Mouse (Mus musculus) intestine, postnatal 0 days (tissue): ENCODE results near the gene Pcolce2. TPM values are rescaled to one million over a fixed set of nuclear protein-coding genes. Genes with fewer than 3 reads are reported as not detected.

Experiments
- ATAC-seq: fragments of 200-750 bp; cut with Nextera tagmentation; 2 replicates; pipeline ENCODE4 v1.8.0; 2017; ENCODE audit warnings: mild to moderate bottlenecking, moderate TSS enrichment, moderate library complexity
- H3K27ac ChIP-seq: fragments of 300-500 bp; sonication (generic); 2 replicates; pipeline ENCODE4 v1.5.1; 2014; ENCODE audit warnings: mild to moderate bottlenecking, low read depth, low read length, moderate library complexity
- H3K27me3 ChIP-seq: fragments of 300-500 bp; sonication (generic); replicated peaks from 2 replicates; pipeline ENCODE4 v1.6.1; 2014; ENCODE audit warnings: low read length, mixed read lengths; ENCODE audit not compliant: control insufficient read depth, insufficient read depth
- H3K36me3 ChIP-seq: fragments of 300-500 bp; sonication (generic); 2 replicates; pipeline ENCODE4 v1.6.1; 2014; ENCODE audit warnings: mild to moderate bottlenecking, moderate library complexity; ENCODE audit not compliant: control insufficient read depth, insufficient read depth
- H3K4me1 ChIP-seq: fragments of 300-500 bp; sonication (generic); replicated peaks from 2 replicates; pipeline ENCODE4 v1.6.1; 2014; ENCODE audit warnings: antibody characterized with exemption, low read length, mixed read lengths; ENCODE audit not compliant: control insufficient read depth, insufficient read depth
- H3K4me2 ChIP-seq: fragments of 300-500 bp; sonication (generic); replicated peaks from 2 replicates; pipeline ENCODE4 v1.6.1; 2014; ENCODE audit warnings: low read depth, mild to moderate bottlenecking, moderate library complexity
- H3K4me3 ChIP-seq: fragments of 300-500 bp; sonication (generic); 2 replicates; pipeline ENCODE4 v1.5.1; 2014; ENCODE audit warnings: low read depth, low read length
- H3K9ac ChIP-seq: fragments of 300-500 bp; sonication (generic); 2 replicates; pipeline ENCODE4 v1.6.1; 2014; ENCODE audit warnings: mild to moderate bottlenecking, low read depth, low read length
- H3K9me3 ChIP-seq: fragments of 300-500 bp; sonication (generic); 2 replicates; pipeline ENCODE4 v1.6.1; 2016; ENCODE audit warnings: mixed run types; ENCODE audit not compliant: control insufficient read depth
- CTCF ChIP-seq: sonication (generic); IDR thresholded peaks from 2 replicates; pipeline ENCODE4 v1.5.1; 2016; ENCODE audit warnings: low read depth, mild to moderate bottlenecking, control low read depth, antibody characterized with exemption, moderate library complexity
- WGBS: fragments of 180-500 bp; shearing (Covaris S2); extraction: QIAGEN DNeasy Blood & Tissue Kit; methylation state at CpG from one replicate; pipeline ENCODE4 v1.1.7; 2014; 5-methylcytosine and 5-hydroxymethylcytosine counted together
- polyA plus RNA-seq: library from polyadenylated mRNA; unstranded; fragments of >200 nt; fragmentation: Nextera tagmentation; extraction: Ambion mirVana; gene quantifications from 2 replicates; pipeline ENCODE4 v1.2.1, GENCODE M21; 2015

Gene Pcolce2
- polyA plus RNA-seq, 1 experiment from 2014 or later = 0.16 TPM

DNA sequence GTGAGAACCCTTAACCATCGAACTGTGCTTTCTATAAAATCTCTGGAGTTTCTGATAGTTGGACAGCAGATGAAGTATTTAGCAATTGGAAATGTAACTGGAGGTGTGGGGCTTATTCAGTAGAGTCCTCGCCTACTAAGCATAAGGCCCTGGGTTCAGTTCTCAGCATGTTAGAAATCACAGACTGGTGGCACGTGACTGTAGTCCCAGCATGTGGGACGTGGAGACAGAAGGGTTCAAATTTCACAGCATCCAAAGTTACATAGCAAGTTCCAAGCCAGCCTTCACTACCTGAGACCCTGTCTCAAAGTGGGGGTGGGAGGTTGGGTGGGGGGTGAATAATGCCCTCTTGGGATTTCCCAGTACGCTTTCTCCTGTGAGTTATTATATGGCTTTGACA is 30.9 kb downstream of the Pcolce2 start:
- no peak for ATAC-seq
- Histone ChIP-seq H3K4me3 (no peak overlapping the region), H3K9ac (no peak overlapping the region), H3K27ac (no peak overlapping the region), H3K27me3 (no peaks in the 10 kb centered on the region), H3K4me1 (no peaks in the 10 kb centered on the region), H3K36me3 (no peaks in the 10 kb centered on the region), H3K9me3 (no peaks in the 10 kb centered on the region), H3K4me2 (no peak overlapping the region)
- TF ChIP-seq CTCF = no peak
- WGBS = 74% methylated on average over 5 of the region's 5 CpGs

DNA sequence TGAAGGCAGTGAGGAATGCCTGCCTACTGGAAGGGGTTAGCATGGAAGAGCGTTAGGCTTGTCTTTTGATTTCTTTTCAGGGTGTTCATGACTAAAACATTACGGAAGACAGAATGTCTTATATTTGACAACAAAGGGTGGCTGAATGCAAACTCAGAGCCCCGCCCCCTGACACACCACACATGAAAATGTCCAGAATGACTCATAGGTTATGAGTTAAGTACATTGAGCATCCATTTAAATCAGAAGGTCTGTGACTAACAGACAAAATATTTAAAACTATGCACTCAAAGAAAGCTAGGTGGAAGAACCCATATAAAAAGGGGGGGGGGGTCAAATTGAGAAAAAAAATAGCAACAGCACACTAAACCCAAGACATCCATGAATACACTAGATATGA is 34.9 kb downstream of the Pcolce2 start:
- no peak overlapping the region for H3K27ac ChIP-seq
- no peaks in the 10 kb centered on the region for H3K36me3 ChIP-seq
- no peaks in the 10 kb centered on the region for H3K9me3 ChIP-seq
- no peak for ATAC-seq
- no peaks in the 10 kb centered on the region for H3K27me3 ChIP-seq
- H3K9ac ChIP-seq = no peak overlapping the region
- 88% methylated on average over 3 of the region's 3 CpGs for WGBS
- H3K4me2 ChIP-seq = no peak overlapping the region
- H3K4me1 ChIP-seq = no peaks in the 10 kb centered on the region
- H3K4me3 ChIP-seq = no peak overlapping the region
- no peak for TF ChIP-seq CTCF

GRCm38 (mm10) chr9:95672760-95673159 is 35.4 kb downstream of the Pcolce2 start:
- H3K9me3 ChIP-seq = no peaks in the 10 kb centered on the region
- H3K4me3 ChIP-seq = no peak overlapping the region
- H3K27me3 ChIP-seq = no peaks in the 10 kb centered on the region
- TF ChIP-seq CTCF = peak; percentile 51
- no peak overlapping the region for H3K9ac ChIP-seq
- ATAC-seq = no peak
- no peaks in the 10 kb centered on the region for H3K36me3 ChIP-seq
- H3K27ac ChIP-seq = no peak overlapping the region
- 89% methylated on average over 6 of the region's 6 CpGs for WGBS
- H3K4me1 ChIP-seq = no peaks in the 10 kb centered on the region
- no peak overlapping the region for H3K4me2 ChIP-seq

- H3K27ac ChIP-seq = no peak overlapping the region
Observed at GRCm38 (mm10) chr9:95675064-95675699, 37.8 kb downstream of the Pcolce2 start.

GRCm38 (mm10) chr9:95676021-95676420 is 38.6 kb downstream of the Pcolce2 start:
- H3K4me1 ChIP-seq = no peaks in the 10 kb centered on the region

More at GRCm38 (mm10) chr9:95675064-95675699, 37.8 kb downstream of the Pcolce2 start:
- ATAC-seq = no peak
- Histone ChIP-seq H3K9ac (no peak overlapping the region), H3K36me3 (no peaks in the 10 kb centered on the region), H3K4me2 (peak overlapping the region; percentile 30; the same call in 1 of the 2 replicates), H3K4me1 (no peaks in the 10 kb centered on the region), H3K4me3 (no peak overlapping the region), H3K9me3 (no peaks in the 10 kb centered on the region), H3K27me3 (no peaks in the 10 kb centered on the region)
- no peak for TF ChIP-seq CTCF
- 61% methylated on average over 9 of the region's 9 CpGs for WGBS

DNA sequence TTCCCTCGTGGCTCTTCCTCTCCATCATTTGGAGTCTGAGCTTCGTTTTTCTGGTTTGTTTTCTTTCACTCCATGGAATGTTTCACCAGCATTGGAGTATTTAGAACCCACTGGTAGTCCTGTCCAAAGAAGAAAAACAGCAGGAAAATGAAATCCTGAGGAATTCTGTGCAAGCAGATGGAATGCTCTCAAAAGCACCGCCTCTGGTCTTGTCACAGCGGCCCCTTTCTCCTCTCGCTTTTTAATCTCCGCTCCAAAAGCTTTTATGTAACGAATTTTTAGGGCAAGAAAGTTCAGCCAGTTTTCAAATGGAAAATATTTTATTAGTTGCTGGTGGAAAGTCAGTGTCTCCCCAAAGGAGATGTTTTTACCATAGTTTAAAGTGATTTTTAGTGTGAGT is 42.6 kb downstream of the Pcolce2 start:
- Histone ChIP-seq H3K4me2 (no peak overlapping the region), H3K4me1 (no peaks in the 10 kb centered on the region), H3K27ac (no peak overlapping the region), H3K27me3 (no peaks in the 10 kb centered on the region), H3K4me3 (no peak overlapping the region), H3K9me3 (no peaks in the 10 kb centered on the region), H3K36me3 (no peaks in the 10 kb centered on the region), H3K9ac (no peak overlapping the region)
- TF ChIP-seq CTCF = no peak
- ATAC-seq = no peak
- WGBS = 64% methylated on average over 7 of the region's 7 CpGs

More at GRCm38 (mm10) chr9:95676021-95676420, 38.6 kb downstream of the Pcolce2 start:
- Histone ChIP-seq H3K4me2 (no peak overlapping the region), H3K27ac (no peak overlapping the region), H3K27me3 (no peaks in the 10 kb centered on the region), H3K4me3 (no peak overlapping the region), H3K9ac (no peak overlapping the region), H3K36me3 (no peaks in the 10 kb centered on the region), H3K9me3 (no peaks in the 10 kb centered on the region)
- ATAC-seq = no peak
- 0 out of 2 replicates have a peak, but pooled peaks have one; percentile 11 for TF ChIP-seq CTCF
- 97% methylated on average over 4 of the region's 4 CpGs for WGBS

DNA sequence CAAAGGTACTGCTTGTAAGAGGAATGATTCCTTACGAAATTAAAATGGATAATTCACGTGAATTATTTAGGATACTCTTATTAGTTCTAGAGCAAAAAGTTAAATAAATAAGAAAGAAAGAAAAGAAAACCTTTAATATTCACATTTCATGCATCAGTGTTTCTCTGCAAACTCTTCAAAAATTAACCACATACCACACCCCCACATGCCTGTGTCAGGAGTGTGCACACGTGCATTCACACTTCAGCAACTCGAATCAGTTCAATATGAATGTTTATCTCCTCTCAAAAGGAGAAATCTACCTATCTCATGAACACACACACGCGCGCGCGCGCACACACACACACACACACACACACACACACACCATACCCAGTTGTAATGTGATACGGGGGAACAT is 43.3 kb downstream of the Pcolce2 start:
- H3K4me2 ChIP-seq = no peak overlapping the region
- no peak overlapping the region for H3K9ac ChIP-seq
- H3K27me3 ChIP-seq = no peaks in the 10 kb centered on the region
- WGBS = 89% methylated on average over 11 of the region's 11 CpGs
- no peak overlapping the region for H3K27ac ChIP-seq
- no peaks in the 10 kb centered on the region for H3K36me3 ChIP-seq
- no peaks in the 10 kb centered on the region for H3K9me3 ChIP-seq
- ATAC-seq = no peak
- no peak for TF ChIP-seq CTCF
- H3K4me3 ChIP-seq = no peak overlapping the region
- H3K4me1 ChIP-seq = no peaks in the 10 kb centered on the region
